Mouse (Mus musculus) thymus, adult 2 months (tissue): ENCODE measurements around the gene Styx.

Experiments
- CTCF ChIP-seq: fragments of 200-500 bp; IDR thresholded peaks from 2 replicates; pipeline ENCODE4 v1.5.1; 2012; ENCODE audit warnings: mild to moderate bottlenecking, control low read depth, low read length, moderate library complexity, borderline replicate concordance; ENCODE audit not compliant: control insufficient read depth, poor library complexity, insufficient read depth; ENCODE audit errors: extremely low read depth
- POLR2A ChIP-seq: fragments of 200-500 bp; IDR thresholded peaks from 2 replicates; pipeline ENCODE4 v1.6.1; 2012; ENCODE audit warnings: mild to moderate bottlenecking, low read length, control low read depth, moderate library complexity; ENCODE audit not compliant: control insufficient read depth, poor library complexity, insufficient read depth; ENCODE audit errors: extremely low read depth

DNA sequence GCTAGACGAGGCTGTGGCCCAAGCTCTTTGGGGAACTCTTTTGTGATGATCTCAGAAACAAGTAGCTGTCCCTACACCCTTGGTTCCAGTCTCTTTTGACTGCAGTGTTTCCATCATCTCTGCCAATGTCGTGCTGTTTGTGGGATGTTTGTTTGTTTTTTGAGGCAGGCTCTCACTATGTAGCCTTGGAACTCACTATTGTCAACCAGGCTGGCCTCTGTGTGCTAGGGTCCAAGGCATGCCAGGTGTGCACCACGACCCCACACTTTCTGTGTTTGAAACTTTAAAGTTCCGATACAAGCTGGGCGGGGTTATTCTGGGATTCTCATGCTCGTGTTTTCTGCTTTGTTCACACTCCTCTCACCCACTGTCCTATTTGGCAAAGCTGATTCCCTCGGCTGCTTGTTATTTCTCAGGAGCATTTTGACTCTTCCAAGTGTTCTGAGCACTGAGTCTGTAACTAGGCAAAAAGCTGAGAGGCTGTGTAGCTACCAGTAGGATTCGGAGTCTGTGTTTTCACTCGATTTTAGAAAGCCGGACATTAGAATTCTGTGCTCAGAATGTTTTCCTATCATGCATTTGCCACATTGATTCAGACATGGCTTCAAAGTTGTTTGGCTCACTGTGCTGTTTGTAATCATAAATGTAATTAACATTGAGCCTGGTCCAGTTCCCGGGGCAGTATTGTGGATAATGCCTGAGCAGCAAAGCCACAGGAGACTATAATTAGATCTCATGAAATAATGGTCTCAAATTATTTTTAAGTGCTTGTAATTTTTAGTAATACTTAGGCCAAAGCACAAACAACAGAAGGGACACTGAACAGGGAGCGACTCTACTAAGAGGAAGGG lies 105.0 kb downstream of the Styx start:
- TF ChIP-seq CTCF = no peak
- TF ChIP-seq POLR2A = no peak
